Mouse (Mus musculus): ENCODE results near the gene Cdadc1.

Gene Cdadc1

GRCm38 (mm10) chr14:59530801-59531200 lies 67.0 kb downstream of the Cdadc1 start:
- Histone ChIP-seq H3K36me3 (ENCODE audit: insufficient read depth, low read length) (peaks cover 8% of the 10 kb centered on the region; the same call in 1 of the 2 replicates), H3K4me1 (replicated peaks; ENCODE audit: low read depth, low read length) (peaks cover 29% of the 10 kb centered on the region), H3K9me3 (ENCODE audit: low read length) (no peaks in the 10 kb centered on the region), H3K27me3 (ENCODE audit: insufficient read depth, low read length) (no peaks in the 10 kb centered on the region), H3K4me3 (replicated peaks; ENCODE audit: low read length) (no peak overlapping the region)
- TF ChIP-seq POU5F1 (IDR thresholded peaks at IDR 0.05; ENCODE audit: borderline replicate concordance, low read length) (no peak), CTCF (conservative IDR thresholded peaks at IDR 0.05; ENCODE audit: low read length) (no peak), NANOG (IDR thresholded peaks at IDR 0.05; ENCODE audit: borderline replicate concordance, low read length) (no peak)

DNA sequence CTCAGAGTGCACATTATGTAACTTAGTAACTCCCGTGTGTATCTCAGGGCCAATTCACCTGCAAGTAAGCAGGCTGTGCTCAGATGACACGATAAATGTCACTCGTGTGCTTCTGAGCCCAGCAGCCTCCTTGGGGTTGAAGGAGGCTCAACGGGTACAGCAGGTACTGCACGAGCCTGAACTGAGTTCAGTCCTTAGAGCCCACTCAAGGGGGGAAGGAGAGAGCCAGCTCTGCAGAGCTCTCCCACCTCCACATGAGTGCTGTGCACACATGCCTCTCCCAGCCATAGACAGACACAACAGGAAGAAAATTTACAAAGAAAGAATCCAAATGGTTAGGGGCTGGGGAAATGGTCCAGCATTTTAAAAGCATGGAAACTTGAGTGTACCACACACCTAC lies 71.9 kb downstream of the Cdadc1 start:
- Histone ChIP-seq H3K4me1 (replicated peaks; ENCODE audit: low read depth, low read length) (no peaks in the 10 kb centered on the region), H3K27me3 (ENCODE audit: insufficient read depth, low read length) (no peaks in the 10 kb centered on the region), H3K9me3 (ENCODE audit: low read length) (no peaks in the 10 kb centered on the region)

GRCm38 (mm10) chr14:59513922-59514444 lies 83.8 kb downstream of the Cdadc1 start:
- Histone ChIP-seq H3K4me1 (replicated peaks; ENCODE audit: low read depth, low read length) (no peaks in the 10 kb centered on the region), H3K4me3 (replicated peaks; ENCODE audit: low read length) (no peak overlapping the region), H3K27me3 (ENCODE audit: insufficient read depth, low read length) (no peaks in the 10 kb centered on the region), H3K36me3 (ENCODE audit: insufficient read depth, low read length) (no peaks in the 10 kb centered on the region), H3K9me3 (ENCODE audit: low read length) (no peaks in the 10 kb centered on the region)
- TF ChIP-seq CTCF (conservative IDR thresholded peaks at IDR 0.05; ENCODE audit: low read length) = no peak
- no peak for TF ChIP-seq POU5F1 (IDR thresholded peaks at IDR 0.05; ENCODE audit: borderline replicate concordance, low read length)
- no peak for TF ChIP-seq NANOG (IDR thresholded peaks at IDR 0.05; ENCODE audit: borderline replicate concordance, low read length)

More for the DNA sequence above, 71.9 kb downstream of the Cdadc1 start:
- Histone ChIP-seq H3K4me3 (replicated peaks; ENCODE audit: low read length) (no peak overlapping the region), H3K36me3 (ENCODE audit: insufficient read depth, low read length) (peaks cover 2% of the 10 kb centered on the region; the same call in 1 of the 2 replicates)
- TF ChIP-seq POU5F1 (IDR thresholded peaks at IDR 0.05; ENCODE audit: borderline replicate concordance, low read length) (no peak), NANOG (IDR thresholded peaks at IDR 0.05; ENCODE audit: borderline replicate concordance, low read length) (no peak), CTCF (conservative IDR thresholded peaks at IDR 0.05; ENCODE audit: low read length) (no peak)
